Mouse (Mus musculus) heart, adult 8-10 months (tissue): ENCODE data around the gene Ptprk. TPM values are rescaled to one million over a fixed set of nuclear protein-coding genes. Genes with fewer than 3 reads are reported as not detected.

ENCODE experiments used
- DNase-seq: peaks from one replicate; pipeline ENCODE4 v3.0.0; 2022; ENCODE audit warnings: low spot score
- total RNA-seq, 4 experiments: library from RNA; stranded (reverse); gene quantifications; 2 replicates each; pipeline ENCODE4 v1.2.4; 2022

Ptprk gene
- total RNA-seq, 4 experiments from 2014 or later = 15.3 to 19.6 (median 17.3) TPM

GRCm38 (mm10) chr10:28271729-28272606 lies 197.3 kb downstream of the Ptprk start:
- DNase-seq = no peak

- no peak for DNase-seq
These were observed 204.1 kb downstream of the Ptprk start for GRCm38 (mm10) chr10:28278757-28279156.

GRCm38 (mm10) chr10:28297531-28297930 lies 222.9 kb downstream of the Ptprk start:
- DNase-seq = no peak

DNA sequence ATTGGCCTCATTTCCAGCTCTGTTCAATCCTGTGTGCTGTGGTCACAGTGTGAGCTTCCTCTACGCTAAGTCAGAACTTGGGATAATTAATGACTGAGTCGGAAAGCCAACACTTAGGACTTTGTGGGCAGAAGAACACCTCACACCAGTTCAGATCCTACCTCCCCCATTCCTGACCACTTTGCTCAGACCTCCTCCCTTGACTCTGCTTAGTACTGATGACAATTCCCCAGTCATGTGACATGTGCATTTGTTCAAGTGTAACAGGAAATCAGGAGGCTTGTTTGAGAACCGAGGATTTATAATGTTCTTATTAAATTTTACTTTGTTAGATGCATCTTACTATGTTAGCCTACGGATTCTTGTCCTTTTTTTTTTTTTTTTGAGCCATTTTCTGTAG lies 224.6 kb downstream of the Ptprk start:
- no peak for DNase-seq

- no peak for DNase-seq
These were observed 229.2 kb downstream of the Ptprk start for GRCm38 (mm10) chr10:28303856-28304255.

GRCm38 (mm10) chr10:28304292-28304875 lies 229.8 kb downstream of the Ptprk start:
- no peak for DNase-seq

GRCm38 (mm10) chr10:28306451-28307086 lies 231.9 kb downstream of the Ptprk start:
- peak; percentile 3 for DNase-seq

GRCm38 (mm10) chr10:28311369-28311768 lies 236.7 kb downstream of the Ptprk start:
- DNase-seq = no peak

DNA sequence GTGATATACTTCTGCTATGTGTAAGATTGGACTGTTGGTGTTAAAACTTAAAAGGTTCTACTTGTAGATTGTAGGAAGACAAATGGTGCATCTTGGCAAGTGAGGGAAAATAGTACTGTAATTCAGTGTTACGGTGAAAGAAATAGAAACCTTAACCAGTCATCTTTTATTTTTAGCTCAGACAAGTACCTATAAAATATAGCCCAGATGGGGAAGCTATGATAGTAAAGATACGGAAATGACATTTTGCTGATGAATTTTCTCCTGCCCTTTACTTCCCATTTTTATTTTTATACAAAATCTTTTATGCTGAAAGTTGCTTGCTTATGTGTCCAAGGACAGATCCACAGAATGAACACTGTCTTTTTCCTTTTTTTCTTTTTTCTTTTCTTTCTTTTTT lies 248.4 kb downstream of the Ptprk start:
- no peak for DNase-seq

DNA sequence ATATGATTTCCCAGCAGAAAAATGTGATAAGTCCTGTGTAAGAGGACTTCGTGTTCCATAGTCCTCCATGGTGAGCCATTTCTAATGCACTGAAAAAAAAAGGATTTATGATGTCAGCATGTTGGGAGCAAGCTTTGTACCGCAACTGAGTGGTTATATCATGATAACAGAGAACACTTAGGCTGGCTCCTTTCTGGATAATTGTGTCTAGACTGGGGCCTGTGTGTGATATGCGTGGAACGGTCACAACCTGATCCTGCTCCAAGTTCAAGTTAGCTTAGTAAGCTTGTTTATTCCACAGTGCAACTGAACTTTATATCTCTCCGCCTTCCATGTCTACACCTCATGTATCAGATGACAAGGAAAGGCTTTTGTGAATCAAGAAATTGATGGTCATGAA lies 260.6 kb downstream of the Ptprk start:
- DNase-seq = no peak

- DNase-seq = no peak
These were observed 263.9 kb downstream of the Ptprk start for GRCm38 (mm10) chr10:28338536-28338935.

DNA sequence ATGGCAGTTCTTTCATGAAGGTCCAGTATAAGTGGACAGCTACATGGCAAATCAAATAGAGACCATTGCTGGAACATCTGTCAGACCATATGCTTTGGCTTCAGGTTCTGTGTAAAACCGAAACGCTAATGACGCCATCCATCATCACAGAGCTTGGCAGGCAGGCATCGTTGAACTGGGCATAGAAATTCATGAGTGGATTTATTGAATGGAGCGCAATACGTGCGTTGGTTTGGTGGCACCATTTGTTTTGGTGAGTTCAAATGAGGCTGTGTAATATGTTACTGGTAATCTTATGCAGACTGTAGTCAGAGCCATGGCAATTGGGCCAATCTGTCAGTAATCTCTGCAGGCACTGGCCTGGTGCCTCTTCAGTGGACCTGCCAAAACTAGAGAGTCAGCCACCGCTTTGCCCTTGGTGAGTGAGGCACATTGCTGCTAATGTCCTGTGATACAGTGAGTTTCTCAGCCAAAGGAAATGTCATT lies 270.6 kb downstream of the Ptprk start:
- DNase-seq = peak; percentile 55

DNA sequence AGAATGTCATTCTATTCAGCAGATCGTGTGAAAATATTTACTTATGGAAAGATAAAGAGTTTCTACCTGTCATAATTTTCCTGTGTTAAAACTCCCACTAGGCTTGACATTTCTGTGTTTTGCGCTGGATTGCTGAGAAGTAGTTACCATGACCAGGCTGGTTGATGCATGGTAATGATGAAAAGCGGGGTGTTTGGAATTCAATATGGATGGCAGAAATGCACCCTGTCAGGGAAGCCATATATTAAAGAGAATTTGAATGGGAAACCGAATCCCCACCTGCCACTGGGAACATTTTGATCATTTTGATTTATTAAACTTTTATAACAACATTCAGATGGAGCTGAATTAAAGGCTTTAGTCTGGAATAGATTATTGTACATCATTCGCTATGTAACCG lies 290.7 kb downstream of the Ptprk start:
- no peak for DNase-seq

DNA sequence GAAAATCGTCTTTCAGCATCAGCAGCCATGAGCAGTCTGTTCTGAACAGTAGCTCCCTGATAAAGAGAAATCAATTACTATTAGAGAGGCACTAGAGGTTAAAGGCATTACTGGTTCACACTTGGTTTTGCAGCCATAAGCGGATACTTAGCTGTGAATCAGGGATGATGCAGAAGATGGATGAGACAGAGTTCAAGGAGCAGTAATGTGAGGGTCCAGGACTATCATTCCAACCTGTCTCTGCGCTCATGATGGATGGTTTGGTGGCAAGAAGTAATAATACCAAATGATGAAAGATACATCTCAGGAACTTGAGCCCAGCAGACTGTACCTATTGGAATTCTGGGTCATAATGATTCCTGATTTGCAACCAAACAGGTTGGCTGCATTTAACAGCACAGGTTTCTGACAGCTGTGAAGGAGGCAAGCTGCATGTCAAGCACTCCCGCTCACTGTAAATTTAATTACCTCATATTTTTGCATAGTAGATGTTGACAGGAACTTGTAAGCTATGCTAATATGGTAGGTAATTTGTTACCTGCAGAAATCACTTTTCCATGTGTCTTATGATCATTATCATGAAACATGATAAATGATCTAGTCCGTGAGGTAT lies 291.6 kb downstream of the Ptprk start:
- no peak for DNase-seq

DNA sequence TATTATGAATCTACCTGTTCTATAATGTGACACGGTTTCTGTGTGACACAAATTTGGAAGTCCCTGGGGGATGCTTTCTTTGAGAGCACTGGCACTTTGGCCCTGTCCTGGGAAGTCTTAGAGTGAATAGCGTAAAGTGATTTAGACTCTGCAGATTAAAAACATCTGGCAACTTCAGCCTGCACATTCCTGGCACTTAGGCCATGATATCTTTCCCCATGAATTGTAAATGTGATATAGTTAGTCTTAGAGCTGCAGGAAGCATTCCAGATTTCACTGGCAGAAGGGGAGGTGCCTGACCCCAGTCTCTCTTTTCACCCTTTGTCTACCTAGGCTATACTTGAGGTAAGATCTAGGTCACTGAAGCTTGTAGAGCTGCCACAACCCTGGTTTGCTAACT lies 295.2 kb downstream of the Ptprk start:
- no peak for DNase-seq

GRCm38 (mm10) chr10:28374874-28375273 lies 300.3 kb downstream of the Ptprk start:
- no peak for DNase-seq

- DNase-seq = no peak
These were observed 305.3 kb downstream of the Ptprk start for GRCm38 (mm10) chr10:28379752-28380488.

DNA sequence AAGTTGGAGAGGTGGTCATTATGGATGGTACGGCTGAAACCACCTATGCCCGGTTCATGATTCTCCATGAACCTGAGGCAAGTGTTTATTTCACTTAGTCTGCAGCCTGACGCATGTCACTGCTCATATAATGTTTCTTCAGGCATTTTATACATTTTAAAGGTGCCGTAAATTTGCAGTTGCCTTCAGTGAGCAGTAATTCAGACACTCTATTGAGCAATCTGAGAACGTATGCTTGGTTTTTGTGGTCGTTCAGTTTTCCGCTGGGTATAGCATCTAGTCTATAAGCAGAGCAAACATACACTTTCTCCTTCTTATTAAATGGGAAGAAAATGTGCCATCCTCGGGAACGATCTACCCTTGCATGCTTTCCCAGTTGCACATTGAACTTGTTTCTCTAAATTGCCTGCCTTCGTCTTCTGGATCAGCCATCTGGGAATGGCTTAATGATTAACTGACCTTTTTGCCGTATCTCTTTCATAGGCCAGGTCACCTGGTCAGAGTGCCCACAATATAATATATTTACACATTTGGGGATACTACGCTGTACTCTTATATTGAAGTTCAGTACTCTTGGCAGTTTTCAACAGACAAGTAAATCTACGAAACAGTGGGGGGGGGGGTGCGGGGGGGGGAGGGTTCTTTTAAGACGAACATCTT lies 313.1 kb downstream of the Ptprk start:
- no peak for DNase-seq

DNA sequence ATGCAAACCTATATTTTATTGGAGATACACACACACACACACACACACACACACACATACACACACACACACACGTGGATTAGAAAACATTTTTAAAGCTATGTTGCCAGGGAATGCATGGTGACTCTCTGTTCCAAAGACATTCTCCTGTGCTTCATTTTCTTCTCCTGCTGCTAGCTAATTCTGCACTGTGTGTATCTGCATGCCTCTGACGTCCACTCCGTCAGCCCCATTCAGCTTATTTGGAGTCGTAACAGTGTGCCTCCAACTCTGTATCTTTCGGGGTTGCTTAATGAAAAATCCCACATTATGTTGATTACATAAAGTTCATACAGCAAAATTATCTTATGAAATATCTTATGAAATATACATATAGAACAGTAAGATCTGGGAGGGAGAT lies 316.5 kb downstream of the Ptprk start:
- no peak for DNase-seq

GRCm38 (mm10) chr10:28395610-28396519 lies 321.2 kb downstream of the Ptprk start:
- peak; percentile 3 for DNase-seq
